ENCODE assay signal across 11 mouse cellular contexts in the genomic region with DNA sequence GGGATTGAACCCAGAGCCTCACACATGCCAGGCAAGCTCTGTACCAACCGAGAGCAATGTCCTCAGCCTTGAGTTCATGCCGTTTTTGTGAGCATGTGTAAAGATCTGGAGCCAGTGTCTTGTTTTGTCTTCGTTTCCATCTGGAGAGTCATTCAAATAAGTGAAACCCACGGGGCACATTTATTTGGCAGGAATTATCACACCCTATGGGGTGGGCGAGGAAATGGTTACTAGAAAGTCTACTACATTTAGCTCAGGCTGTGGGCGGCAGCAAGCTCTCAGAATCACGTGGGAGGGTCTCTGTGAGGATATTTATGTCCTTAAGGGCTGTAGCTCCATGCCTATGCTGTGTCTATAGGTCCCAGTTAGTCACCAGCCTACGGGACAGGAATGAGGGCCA. TPM values are rescaled to one million over a fixed set of nuclear protein-coding genes. Genes with fewer than 3 reads are reported as not detected.
DNase-seq lines count a peak whose midpoint lies in the region; ATAC-seq and TF ChIP-seq lines count a peak whose summit lies in the region.
"Had no signal": no experiment of that assay in that cellular context is flagged by ENCODE, and none has a peak within 500 bp of the region (broad histone marks: within the 10 kb centered on the region; RNA-seq: fewer than 3 reads in every experiment).

No protein-coding gene starts in this region.

- H3K27me3 ChIP-seq in heart, adult 2 months (ENCODE audit: control insufficient read depth, insufficient read depth, low read length) = no peaks in the 10 kb centered on the region
- H3K27me3 ChIP-seq in heart, postnatal 0 days (ENCODE audit: control insufficient read depth, insufficient read depth, low read length) = no peaks in the 10 kb centered on the region
- H3K27me3 ChIP-seq in midbrain, embryonic 14.5 days (ENCODE audit: control insufficient read depth, insufficient read depth, low read length) = no peaks in the 10 kb centered on the region
- no peaks in the 10 kb centered on the region for H3K27me3 ChIP-seq in cerebellum, adult 2 months (ENCODE audit: control insufficient read depth, insufficient read depth, low read length)

- intact Hi-C loops in heart, adult 2 months (cut with DNase I) = no loop called here
- intact Hi-C loops in left cerebral cortex, postnatal 4 days (cut with DNase I) = loop anchor here (10.0 kb wide), 1 partner anchor 181 kb away; a partner anchor contains a TSS

- peak overlapping the region; percentile 98 for H3K27ac ChIP-seq in heart, adult 2 months
- peak overlapping the region; percentile 96 for H3K27ac ChIP-seq in heart, postnatal 0 days (ENCODE audit: low read depth)
- no peak overlapping the region for H3K27ac ChIP-seq in midbrain, embryonic 14.5 days (replicated peaks; ENCODE audit: low read depth, low read length)
- H3K27ac ChIP-seq in cerebellum, adult 2 months (ENCODE audit: insufficient read depth, low read length) = no peak overlapping the region

- no peak for TF ChIP-seq CTCF in heart, adult 2 months (IDR thresholded peaks at IDR 0.05)
- no peak for TF ChIP-seq CTCF in heart, postnatal 0 days (IDR thresholded peaks at IDR 0.05; ENCODE audit: low read depth)
- no peak for TF ChIP-seq CTCF in cerebellum, adult 2 months (IDR thresholded peaks at IDR 0.05; ENCODE audit: borderline replicate concordance, insufficient read depth, low read depth, low read length)

- H3K9me3 ChIP-seq in heart, postnatal 0 days (replicated peaks; ENCODE audit: control insufficient read depth, low read length) = no peaks in the 10 kb centered on the region
- no peaks in the 10 kb centered on the region for H3K9me3 ChIP-seq in midbrain, embryonic 14.5 days (ENCODE audit: control insufficient read depth, low read length)
- H3K9me3 ChIP-seq: embryonic facial prominence, embryonic 10.5 days had no signal

- peaks cover 31% of the 10 kb centered on the region for H3K4me1 ChIP-seq in heart, adult 2 months (ENCODE audit: control insufficient read depth, insufficient read depth, low read length)
- peaks cover 66% of the 10 kb centered on the region for H3K4me1 ChIP-seq in heart, postnatal 0 days (ENCODE audit: control insufficient read depth, insufficient read depth)
- peaks cover 69% of the 10 kb centered on the region for H3K4me1 ChIP-seq in midbrain, embryonic 14.5 days (ENCODE audit: control insufficient read depth, insufficient read depth, low read length)
- peaks cover 7% of the 10 kb centered on the region for H3K4me1 ChIP-seq in cerebellum, adult 2 months (ENCODE audit: control insufficient read depth, insufficient read depth, low read length)

- DNase-seq in heart, adult 2 months = peak in 1 of 2 experiments; percentile 21
- DNase-seq in heart, adult 9 months (ENCODE audit: low spot score in 2 of 2) = no peak
- DNase-seq in left cerebral cortex, adult 11 months (ENCODE audit: low spot score) = peak; percentile 72
- DNase-seq in left cerebral cortex, postnatal 4 days = no peak
- no peak for DNase-seq in heart, postnatal 0 days (ENCODE audit: low spot score)
- DNase-seq in right cerebral cortex, adult 2 months (ENCODE audit: low spot score in 2 of 2) = peak; percentile 71 to 72
- DNase-seq in midbrain, embryonic 14.5 days = no peak
- DNase-seq in cerebellum, adult 2 months = no peak
- DNase-seq: gastrocnemius, postnatal 10 days; lung, embryonic 14.5 days had no signal

- ATAC-seq in heart, postnatal 0 days (ENCODE audit: insufficient read depth, low read depth) = no peak
- no peak for ATAC-seq in midbrain, embryonic 14.5 days (ENCODE audit: low FRiP score, low TSS enrichment)

- no peak for TF ChIP-seq EP300 in heart, adult 2 months (IDR thresholded peaks at IDR 0.05; ENCODE audit: insufficient read depth, low read depth, low read length)
- TF ChIP-seq EP300 in heart, postnatal 0 days (IDR thresholded peaks at IDR 0.05; ENCODE audit: low read depth) = no peak

- H3K4me3 ChIP-seq in heart, adult 2 months = peak overlapping the region; percentile 9; the same call in 1 of the 2 replicates
- H3K4me3 ChIP-seq in heart, postnatal 0 days (ENCODE audit: low read depth, low read length) = peak overlapping the region; percentile 82
- H3K4me3 ChIP-seq in midbrain, embryonic 14.5 days (replicated peaks; ENCODE audit: low read depth, low read length) = no peak overlapping the region
- no peak overlapping the region for H3K4me3 ChIP-seq in cerebellum, adult 2 months (replicated peaks; ENCODE audit: insufficient read depth, low read depth, low read length)
- H3K4me3 ChIP-seq: embryonic facial prominence, embryonic 10.5 days had no signal

- 23% methylated on average over 8 of the region's 8 CpGs for WGBS in heart, adult 2 months
- 33% methylated on average over 8 of the region's 8 CpGs for WGBS in heart, postnatal 0 days
- 92% methylated on average over 8 of the region's 8 CpGs for WGBS in midbrain, embryonic 14.5 days
- WGBS in cerebellum, adult 2 months = 43% methylated on average over 8 of the region's 8 CpGs

- H3K36me3 ChIP-seq in heart, adult 2 months (ENCODE audit: control insufficient read depth, insufficient read depth, low read length) = peaks cover 64% of the 10 kb centered on the region
- peaks cover 79% of the 10 kb centered on the region for H3K36me3 ChIP-seq in heart, postnatal 0 days (replicated peaks; ENCODE audit: control insufficient read depth, insufficient read depth, low read length)
- H3K36me3 ChIP-seq in midbrain, embryonic 14.5 days (ENCODE audit: control insufficient read depth, insufficient read depth, low read length) = peaks cover 44% of the 10 kb centered on the region

- H3K79me2 ChIP-seq in heart, adult 2 months (replicated peaks; ENCODE audit: control insufficient read depth, insufficient read depth, low read length) = peaks cover 4% of the 10 kb centered on the region; the same call in 1 of the 2 replicates

- no peak overlapping the region for H3K9ac ChIP-seq in heart, adult 2 months (ENCODE audit: low read depth, low read length)
- H3K9ac ChIP-seq in heart, postnatal 0 days (replicated peaks; ENCODE audit: low read depth, low read length) = peak overlapping the region; percentile 66
- H3K9ac ChIP-seq in midbrain, embryonic 14.5 days (replicated peaks; ENCODE audit: low read length) = no peak overlapping the region
- H3K9ac ChIP-seq: lung, embryonic 14.5 days had no signal

- TF ChIP-seq POLR2A in heart, adult 2 months (IDR thresholded peaks at IDR 0.05; ENCODE audit: insufficient read depth, low read depth, low read length) = 0 out of 2 replicates have a peak, but pooled peaks have one; percentile 7
- no peak for TF ChIP-seq POLR2A in cerebellum, adult 2 months (IDR thresholded peaks at IDR 0.05; ENCODE audit: borderline replicate concordance, insufficient read depth, low read length)

- H3K4me2 ChIP-seq in heart, postnatal 0 days (ENCODE audit: low read depth, low read length) = peak overlapping the region; percentile 90
- H3K4me2 ChIP-seq in midbrain, embryonic 14.5 days (ENCODE audit: low read length) = no peak overlapping the region

RNA-seq across cellular contexts. Expression of a gene that starts 6.2 kb away (rescaled TPM):
- 100 to 1,000 TPM; 354 to 451 TPM for total RNA-seq in heart, adult 2 months (2021)
- polyA plus RNA-seq in heart, adult 2 months (2012; rRNA removed) = 522 and 708 TPM in 2 replicates
- 10 to 100 TPM; 54.3 to 54.9 TPM for total RNA-seq in left cerebral cortex, postnatal 4 days (2021)
- 453 and 478 TPM in 2 replicates for total RNA-seq in heart, postnatal 0 days (2014; rRNA removed; ENCODE audit: low replicate concordance)
- polyA plus RNA-seq in heart, postnatal 0 days (2015; fragmentation: Nextera tagmentation; extraction: Ambion mirVana) = 28.5 and 31.1 TPM in 2 replicates
- 8.9 and 12.3 TPM in 2 replicates for polyA plus RNA-seq in midbrain, embryonic 14.5 days (2014; fragmentation: Nextera tagmentation; extraction: Ambion mirVana)
- polyA plus RNA-seq in cerebellum, adult 2 months (2012; rRNA removed) = 42.9 and 50.2 TPM in 2 replicates

Comparison
In these comparisons a context has a peak if more than half of its experiments do, and no peak if none do; other contexts are left out.
1. DNase-seq: peak in left cerebral cortex, adult 11 months (single experiment) and right cerebral cortex, adult 2 months (2 of 2); none in heart, adult 9 months (0 of 2), left cerebral cortex, postnatal 4 days (single experiment), heart, postnatal 0 days (single experiment), midbrain, embryonic 14.5 days (single experiment) and cerebellum, adult 2 months (0 of 2).
2. RNA of a gene that starts 6.2 kb away (polyA plus RNA-seq): 522 to 708 TPM in heart, adult 2 months; 42.9 to 50.2 TPM in cerebellum, adult 2 months, 28.5 to 31.1 TPM in heart, postnatal 0 days and 8.9 to 12.3 TPM in midbrain, embryonic 14.5 days; every median in the first group is over 10 times any median in the second.
3. H3K27ac ChIP-seq: peak in heart, adult 2 months (single experiment) and heart, postnatal 0 days (single experiment); none in midbrain, embryonic 14.5 days (single experiment) and cerebellum, adult 2 months (single experiment).
4. H3K4me3 ChIP-seq: peak in heart, adult 2 months (single experiment) and heart, postnatal 0 days (single experiment); none in midbrain, embryonic 14.5 days (single experiment) and cerebellum, adult 2 months (single experiment).